Mouse (Mus musculus) WW6 (cell line): ENCODE data around the gene Cyb5r3.
"Not testable (repeated sequence)": the region's sequence is repeated elsewhere in the genome, so short reads cannot be mapped to it uniquely, and the experiment has no call there.

Source experiments
- DNase-seq: peaks from one replicate; pipeline ENCODE4 v3.0.0-alpha.2; 2013; ENCODE audit warnings: low read depth, low spot score

Gene Cyb5r3

DNA sequence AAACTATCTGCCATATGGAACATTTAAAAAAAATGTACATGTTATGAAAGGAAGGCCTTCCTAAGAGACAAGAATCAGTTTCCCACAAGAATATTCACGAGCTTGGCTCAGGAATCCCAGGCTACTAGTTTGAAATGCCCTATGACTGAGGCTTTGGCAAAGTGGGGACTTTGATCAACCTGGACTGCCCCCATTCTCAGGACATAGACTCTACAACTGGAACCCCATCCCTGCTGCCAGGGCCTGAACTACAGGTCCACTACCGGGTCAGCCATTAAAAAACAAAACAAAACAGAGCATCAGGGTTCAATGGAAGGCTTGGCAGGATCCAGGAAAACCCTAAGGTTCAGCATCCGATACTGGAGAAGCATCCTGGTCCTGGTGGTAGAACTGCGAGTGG is 21.7 kb downstream of the Cyb5r3 start:
- DNase-seq, result no peak

DNA sequence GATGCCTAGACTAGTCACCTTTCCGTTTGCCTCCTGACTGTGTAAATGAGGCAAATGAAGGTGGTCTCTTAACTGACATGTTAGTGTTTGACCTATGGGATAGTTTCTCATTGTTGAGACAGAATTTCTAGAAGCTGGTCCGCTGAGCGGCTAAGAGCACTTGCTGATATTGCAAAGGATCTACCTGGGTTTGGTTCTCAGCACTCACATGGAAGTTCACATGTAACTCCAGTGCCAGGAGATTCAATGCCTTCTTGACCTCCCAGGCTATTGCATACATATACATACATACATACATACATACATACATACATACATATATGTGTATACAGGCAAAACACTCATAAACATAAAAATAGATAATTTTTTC is 22.3 kb downstream of the Cyb5r3 start:
- no peak for DNase-seq

DNA sequence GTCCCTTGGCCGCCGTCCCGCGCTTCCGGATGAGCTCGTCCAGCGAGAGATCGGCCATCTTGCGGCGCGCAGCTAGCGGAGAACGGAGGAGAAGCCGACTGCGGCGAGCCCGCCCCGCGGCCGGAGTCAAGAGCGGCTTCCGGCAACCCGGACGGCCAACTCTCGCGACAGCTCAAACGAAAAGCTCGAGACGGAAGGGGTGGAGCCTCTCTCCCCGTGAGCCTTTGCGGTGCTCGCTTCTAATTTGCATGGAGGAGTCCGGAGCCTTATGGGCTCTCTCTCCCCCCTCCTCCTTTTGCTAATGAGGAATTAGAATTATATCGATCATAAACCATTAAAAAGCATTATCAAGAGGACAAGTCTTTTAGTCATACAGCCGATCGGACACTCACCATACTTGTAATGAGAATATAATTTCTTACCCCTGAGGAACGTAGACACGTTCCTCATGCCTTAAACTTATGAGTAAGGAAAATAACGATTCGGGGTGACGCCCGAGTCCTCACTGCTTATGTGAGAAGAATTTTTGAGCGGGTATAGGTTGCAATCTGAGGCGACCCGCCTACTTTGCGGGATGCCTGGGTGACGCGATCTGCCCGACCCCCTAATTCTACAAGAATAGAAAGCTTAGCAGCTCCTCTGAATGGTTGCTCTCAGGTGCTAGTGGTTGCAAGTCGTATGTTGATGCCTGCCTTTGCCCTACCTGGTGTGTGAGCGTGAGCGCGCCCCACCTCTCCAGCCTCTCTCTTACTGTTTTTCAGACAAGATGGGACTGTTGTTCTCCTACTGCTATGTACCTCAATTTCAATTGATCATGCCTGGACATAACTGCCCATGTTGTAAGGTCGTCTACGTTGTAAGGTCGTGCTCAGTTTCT is 23.0 kb downstream of the Cyb5r3 start, which contains the start of gene Poldip3:
TSS of gene Poldip3 (minus strand) at position 189 of the 877 bp plus-strand sequence.
- DNase-seq, result peak; percentile 94

DNA sequence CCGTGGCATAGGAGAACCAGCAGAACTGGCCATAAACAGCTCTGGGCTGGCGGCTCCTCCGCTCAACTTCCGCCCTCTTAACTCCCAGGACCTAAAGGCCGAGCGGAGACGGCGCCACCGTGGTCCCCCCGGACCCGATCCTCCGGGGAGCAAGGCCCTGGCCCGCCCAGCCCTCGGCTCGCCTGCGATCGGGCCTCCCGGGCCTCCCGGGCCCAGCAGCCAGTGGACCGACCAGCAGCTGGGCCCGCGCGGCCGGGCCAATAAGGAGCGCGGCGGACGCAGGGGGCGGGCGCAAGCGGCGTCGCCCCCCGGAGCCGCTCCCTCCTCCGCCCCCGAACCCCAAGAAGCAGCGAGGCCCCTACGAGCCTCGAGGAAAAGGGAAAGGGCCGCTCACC is 23.6 kb downstream of the Cyb5r3 start:
- DNase-seq, result no peak

DNA sequence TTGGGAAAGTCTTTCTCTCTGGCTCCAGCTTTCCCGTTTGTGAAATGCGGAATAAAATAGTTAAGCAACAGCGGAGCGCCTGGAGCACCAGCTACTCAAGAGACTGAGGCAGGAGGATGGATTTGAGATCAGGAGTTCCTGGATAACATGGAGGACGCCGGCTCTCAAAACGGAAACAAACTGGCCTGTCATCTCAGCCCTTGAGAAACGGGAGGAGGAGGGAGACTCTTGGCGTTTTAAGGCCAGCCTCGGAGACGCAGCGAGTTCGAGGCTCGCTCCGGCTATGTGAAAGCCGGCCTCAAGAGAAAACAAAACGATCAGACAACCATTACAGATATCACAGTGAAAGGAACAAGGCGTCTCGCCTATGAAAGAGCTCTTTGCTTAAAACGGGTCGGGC is 24.0 kb downstream of the Cyb5r3 start:
- no peak for DNase-seq

DNA sequence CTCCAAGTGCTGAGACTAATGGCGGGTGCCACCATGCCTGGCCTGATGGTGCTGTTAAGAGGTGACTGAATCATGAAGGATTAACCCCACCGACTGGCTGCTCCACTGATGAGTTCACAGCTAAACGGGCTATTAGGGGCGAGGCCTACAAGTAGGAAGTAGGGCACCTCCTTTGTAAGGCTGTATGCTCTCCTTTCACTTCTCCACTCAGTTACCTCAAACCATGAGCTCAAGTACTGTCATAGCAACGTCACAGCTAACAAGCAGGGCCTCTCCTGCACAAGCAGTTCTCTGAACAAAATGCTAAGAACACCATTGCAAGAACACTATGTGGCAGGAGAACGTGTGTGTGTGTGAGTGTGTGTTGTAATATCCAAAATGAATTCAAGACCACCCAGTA is 26.9 kb downstream of the Cyb5r3 start:
- no peak for DNase-seq

DNA sequence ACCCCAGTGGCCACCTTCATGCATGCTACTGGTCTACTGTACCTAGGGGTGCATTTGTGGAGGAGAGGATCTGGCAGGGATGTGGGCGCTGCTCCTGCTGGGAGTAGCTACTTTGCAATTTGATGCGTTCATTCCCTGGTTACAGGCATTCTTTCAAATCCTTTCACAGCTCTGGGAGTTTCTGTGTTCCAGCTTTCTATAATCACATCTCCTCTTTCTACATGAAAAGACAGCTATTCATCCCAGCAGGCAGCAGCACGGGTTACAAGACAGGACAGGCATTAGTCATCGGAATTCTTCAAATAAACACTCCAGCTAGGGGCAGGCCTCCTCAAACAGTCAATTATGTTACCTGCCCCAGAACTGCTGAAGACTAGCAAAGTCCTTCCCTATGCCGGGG is 29.5 kb downstream of the Cyb5r3 start:
- no peak for DNase-seq

DNA sequence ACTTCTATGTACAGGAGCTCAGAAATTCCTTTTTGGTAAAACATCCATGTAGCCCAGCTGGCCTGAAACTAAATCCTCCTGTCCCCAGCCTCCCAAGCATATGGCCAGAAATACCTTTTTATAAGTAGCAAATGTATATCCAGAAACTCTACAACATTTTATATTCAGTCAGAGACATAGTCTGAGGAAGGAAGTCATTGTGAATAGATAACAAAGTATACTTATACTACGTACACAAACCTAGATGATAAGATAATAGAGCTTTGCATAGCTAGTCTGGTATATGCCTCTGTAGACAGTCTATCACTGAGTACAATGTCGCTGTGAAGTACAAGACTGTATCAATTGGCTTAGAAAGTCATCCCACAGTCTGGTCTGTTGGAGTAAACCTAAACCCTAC is 36.7 kb downstream of the Cyb5r3 start:
- no peak for DNase-seq

DNA sequence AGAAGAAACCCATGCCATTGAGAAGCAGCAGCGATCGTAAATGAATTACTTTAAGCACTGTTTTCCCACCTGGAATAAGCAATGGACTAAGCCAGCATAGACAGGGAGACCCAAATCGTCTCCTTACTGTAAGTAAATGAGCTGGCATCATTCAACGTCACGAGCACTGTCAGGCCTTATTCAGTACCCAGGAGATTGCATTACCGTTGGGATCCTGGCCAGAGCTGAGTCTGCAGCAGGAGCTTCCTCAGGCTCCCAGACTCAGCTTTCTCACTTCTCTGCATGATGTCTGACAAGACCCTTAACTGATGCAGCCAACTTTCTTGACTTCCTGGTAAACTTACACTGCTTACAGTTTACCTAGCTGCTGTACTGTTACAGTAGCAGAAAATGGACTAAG is 37.7 kb downstream of the Cyb5r3 start:
- no peak for DNase-seq

DNA sequence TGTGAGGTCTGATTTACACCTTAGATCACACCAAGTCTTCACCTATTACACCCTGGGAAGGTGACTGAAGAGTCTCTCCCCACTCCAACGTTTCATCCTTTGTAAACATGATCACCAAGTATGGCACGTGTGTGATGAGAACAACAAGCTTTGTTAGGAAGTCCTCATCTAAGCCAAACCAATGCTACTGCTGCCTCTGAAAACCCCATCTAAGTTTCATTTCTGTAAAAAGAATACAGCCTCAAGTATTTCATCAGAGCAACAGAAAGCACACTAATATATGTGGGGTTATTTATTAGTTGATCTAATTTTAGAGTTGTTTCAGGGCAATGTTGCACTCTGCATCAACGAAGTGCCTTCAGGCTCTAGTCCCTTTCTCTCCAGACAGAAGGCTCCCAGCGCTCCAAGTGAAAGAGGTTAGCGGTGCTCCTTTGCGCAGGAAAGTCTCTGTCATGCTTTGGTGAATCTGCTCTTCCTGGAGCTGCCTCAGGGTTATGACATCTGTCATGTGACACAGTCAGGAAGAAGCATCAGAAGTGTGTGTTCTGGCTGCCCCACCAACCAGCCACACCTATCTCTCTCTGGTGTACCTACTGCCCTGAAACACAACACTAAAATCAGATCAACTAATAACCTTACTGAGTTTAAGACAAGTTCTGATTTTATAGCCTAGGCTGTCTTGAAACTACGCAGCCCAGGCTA is 42.7 kb downstream of the Cyb5r3 start:
- DNase-seq, result no peak

DNA sequence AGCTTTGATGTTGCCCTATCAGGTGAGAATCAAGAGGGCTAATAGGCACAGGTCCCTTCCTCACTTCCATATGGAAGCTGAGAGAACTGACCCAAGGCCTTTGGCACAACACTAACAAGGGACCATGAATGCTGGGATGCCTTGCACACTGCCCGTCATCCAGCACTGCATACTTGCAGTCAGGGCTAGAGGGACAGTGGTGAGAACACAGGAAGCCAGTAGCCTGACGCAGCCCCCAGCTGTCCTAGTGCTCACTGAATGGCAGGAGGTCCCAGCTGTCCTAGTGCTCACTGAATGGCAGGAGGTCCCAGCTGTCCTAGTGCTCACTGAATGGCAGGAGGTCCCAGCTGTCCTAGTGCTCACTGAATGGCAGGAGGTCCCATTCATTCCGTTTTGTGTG is 45.4 kb downstream of the Cyb5r3 start:
- DNase-seq, result not testable (repeated sequence)

DNA sequence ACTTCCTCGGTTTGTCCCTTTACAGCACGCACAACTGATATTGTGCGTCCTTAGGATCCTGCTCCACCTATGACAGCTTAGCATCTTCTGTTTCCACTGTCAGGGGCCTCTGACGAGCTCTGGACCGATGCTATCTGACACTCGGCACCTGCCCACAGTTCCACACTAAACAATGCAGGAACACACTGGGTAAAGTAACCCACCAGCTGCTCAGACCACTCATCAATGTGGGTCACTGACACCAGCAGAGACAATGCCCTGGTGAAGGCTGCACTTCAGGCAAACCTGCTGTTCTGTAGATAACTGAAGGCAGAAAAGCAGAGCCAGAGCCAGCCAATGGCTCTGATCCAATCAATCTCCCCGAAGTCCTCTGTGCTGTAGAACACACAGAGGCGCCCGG is 45.8 kb downstream of the Cyb5r3 start:
- no peak for DNase-seq

DNA sequence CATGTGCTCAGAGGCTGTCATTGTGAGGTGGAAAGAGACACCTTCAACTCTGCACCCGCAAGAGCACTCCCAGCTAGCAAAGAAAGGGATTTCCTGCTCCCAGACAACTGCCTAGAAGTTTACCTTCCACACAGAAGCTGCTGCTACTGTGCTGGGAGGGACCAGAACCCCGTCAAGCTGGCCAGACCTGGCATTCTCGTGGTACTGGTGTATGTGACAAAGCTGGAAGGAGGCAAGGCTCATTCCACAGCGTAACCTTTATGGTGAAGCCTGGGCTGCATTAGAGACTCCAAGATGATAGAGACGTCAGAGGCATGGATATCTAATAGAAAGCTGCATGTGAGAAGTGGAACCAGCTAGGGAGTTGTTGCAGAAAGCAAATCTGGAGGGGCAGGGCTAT is 47.8 kb downstream of the Cyb5r3 start:
- no peak for DNase-seq

DNA sequence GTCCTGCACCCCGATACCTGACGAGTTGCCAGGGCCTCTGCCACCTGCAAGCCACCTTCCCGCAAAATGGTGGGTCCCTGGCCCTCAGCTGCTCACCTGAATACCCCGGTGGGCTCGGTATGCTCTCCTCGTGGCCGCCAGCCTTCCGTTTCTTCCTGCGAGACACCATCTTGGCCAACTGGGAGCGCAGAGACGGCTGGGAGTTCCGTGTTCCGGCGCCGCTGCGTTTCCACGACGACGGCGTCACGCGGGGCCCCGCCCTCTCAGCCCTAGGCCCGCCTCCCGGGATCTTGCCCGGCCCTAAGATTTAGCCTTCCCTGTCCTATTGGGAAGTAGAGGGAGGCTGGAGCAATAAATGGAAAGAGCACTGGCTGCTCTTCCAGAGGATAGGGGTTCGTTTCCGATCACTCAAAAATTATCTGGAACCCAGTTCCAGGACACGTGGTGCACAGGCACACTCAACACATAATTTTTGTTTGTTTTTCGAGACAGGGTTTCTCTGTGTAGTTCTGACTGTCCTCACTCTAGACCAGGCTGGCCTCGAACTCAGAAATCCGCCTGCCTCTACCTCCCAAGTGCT is 49.7 kb downstream of the Cyb5r3 start, which contains the start of gene Rrp7a:
TSS of gene Rrp7a (minus strand) at position 236 of the 580 bp plus-strand sequence.
- DNase-seq, result peak; percentile 81

DNA sequence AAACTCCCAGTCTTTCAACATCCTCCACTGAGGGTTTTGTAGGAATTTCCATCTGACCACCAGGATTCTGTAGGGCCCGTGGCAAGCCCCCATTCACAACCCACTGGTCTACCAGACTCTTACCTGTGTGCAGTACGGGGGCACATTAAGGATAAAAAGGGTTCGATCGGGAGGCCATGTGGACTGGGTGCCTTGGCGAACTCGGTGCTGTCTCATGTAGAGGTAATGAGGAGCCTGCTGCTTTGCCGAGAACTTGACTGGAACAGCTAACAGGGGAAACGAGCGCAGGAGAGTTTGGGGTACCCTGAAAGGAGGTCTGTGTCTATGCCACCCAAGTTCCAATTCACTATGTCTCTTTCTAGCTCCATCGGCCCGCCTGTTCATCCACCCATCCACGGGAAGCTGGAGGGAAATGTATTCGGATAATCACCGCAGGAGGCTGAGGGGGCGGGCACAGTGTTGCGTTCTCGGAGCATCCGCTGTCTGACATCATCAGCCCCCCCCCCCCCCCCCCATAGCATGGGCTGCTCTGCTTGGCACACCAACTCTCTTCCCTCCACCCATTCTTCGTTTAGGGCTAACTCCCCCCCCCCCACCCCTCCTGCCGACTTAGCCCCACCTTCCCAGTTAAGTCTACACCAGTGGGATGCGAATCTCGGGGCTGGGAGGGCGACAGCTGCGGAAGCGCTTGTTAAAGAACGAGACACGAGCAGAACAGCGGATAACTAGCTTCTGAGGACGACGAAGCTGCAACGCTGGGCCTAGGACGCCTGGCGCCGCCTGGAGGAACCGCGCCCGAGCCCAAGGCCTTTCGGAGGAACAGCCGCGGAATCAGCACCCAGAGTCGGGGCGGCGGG is 50.5 kb downstream of the Cyb5r3 start:
- DNase-seq, result peak; percentile 45

DNA sequence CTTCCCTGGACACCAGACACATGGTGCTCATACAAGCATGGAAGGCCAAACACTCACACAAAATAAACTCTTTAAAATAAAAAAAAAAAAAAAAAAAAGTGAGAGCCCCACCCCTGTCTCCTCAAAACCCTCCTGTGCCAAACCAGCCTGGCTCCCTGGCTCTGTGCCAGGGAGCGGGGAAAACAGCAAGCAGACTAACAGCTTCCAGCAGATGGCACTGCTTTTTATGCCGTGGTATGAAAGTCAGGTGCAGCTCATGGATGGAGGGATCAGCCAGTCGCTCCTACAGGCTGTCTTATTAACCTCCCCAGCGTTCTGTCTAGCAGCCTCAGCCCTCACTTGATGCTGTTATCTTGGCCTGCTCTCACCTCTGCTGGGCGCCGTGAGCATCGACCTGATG is 54.0 kb downstream of the Cyb5r3 start:
- no peak for DNase-seq

DNA sequence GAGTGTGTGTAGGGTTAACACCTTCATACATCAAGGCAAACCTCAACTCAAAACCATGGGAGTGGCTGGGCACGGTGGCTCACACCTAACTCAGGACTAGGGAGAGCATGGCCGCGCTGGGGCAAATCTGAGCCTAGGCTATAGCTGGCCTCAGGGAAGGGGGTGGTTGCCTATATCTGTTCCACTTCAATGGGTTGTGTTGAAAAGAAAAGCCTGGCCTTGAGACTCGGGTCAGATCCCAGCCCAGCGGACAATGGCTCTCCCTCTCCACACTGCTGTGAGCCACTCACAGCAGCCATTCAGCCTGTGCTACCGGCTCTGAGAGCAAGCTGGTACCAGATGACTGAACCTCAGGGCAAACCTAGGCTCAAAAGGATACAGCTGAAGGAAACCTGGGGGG is 57.3 kb downstream of the Cyb5r3 start:
- DNase-seq, result no peak

DNA sequence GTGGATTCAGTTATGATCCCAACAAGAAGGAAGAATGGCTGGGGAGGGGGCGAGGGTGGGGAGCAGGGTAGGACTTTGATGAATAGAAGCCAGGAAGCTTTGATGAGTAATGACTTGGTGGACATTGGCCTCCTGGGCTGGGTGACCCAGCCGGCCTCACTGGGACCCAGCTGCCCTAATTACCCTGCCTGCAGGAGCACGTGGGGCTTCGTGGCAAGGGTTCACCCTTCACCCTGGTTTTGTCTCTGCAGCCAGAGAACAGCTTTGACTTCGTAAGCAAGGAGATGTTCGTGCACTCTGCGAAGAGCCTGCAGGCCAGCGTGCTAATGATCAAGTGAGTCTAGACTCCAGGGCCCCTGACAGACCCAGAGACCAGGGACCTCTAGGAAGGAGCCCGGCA is 58.3 kb downstream of the Cyb5r3 start:
- no peak for DNase-seq

DNA sequence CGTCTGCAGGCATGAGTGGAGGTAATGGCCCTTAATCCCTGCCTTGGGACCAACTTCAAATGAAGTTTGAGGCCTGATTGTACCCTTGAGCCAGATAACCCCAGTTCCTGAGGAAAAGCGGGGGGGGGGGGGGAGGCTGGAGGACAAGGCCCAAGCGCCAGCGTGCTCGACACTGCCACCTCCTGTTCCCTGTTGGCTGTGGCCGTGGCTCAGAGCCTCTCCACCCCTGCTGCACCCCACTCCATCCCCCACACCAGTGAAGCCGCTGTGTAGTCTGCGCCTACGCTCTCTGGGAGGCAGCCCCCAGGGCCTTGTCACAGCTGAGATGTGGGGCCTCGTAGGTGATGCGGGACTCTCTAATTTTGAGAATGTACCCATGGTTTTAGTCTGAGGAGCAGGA is 59.5 kb downstream of the Cyb5r3 start:
- DNase-seq, result no peak

DNA sequence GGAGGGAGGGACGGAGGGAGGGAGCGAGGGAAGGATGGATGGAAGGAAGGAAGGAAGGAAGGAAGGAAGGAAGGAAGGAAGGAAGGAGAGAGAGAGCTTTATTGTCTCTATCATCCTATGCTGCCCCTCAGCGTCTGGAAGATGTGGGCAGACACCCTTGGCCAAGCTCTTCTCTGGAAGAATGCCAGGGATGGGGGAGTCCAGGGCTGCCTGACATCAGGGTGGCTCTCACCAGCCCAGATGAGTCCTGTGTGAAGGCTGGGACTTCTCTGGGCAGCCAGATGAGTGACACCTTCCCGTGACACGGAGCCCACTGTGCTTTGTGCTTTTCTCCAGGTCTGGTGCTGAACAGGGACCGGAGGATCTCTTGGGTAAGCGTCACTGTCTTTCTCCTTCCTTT is 60.5 kb downstream of the Cyb5r3 start:
- DNase-seq, result no peak

DNA sequence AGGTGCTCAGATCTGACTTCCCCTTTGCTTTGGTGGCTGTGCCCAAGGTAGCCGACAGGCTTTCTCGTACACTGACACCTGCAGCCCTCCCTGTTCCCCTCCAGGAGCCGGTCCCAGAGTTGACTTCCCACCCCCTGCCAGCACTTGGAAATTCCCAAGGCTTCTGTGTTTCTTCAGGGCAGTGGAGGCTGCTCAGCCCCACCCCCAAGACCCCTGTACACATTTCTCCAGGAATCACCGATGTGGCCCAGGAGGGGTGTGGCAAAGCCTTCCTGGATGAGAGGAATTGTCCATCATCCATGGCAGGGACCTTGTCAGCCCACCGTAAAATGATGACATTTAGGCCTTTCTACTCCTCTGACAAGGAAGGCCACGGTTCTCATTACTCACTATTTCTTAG is 61.1 kb downstream of the Cyb5r3 start:
- no peak for DNase-seq

DNA sequence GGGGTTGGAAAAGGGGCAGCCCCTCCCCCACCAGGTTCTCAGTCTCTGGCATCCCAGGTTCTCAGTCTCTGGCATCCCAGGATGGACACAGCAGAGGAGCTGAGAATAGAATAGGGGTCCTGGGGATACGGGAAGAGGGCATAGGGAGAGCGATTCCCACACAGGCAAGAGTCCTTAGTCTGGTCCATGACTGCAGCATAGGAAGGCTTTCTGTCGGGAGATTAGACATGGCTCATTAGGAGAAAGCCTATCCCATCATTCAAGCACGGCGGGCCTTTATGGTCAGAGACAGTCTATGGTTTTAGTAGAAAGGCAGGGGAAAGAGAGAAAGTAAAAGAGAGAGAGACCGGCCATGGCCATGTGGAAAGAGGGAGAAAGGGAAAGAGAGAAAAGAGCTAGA is 64.6 kb downstream of the Cyb5r3 start:
- no peak for DNase-seq
